Mouse (Mus musculus) frontal cortex, adult 2 months (tissue): ENCODE measurements around the gene Slc7a15. TPM values are rescaled to one million over a fixed set of nuclear protein-coding genes. Genes with fewer than 3 reads are reported as not detected.
"Not testable (repeated sequence)": the region's sequence is repeated elsewhere in the genome, so short reads cannot be mapped to it uniquely, and the experiment has no call there.

Source experiments
- DNase-seq, 2 experiments: peaks; one replicate each; pipeline ENCODE4 v3.0.0; 2022; ENCODE audit warnings: low spot score in 1 of 2; ENCODE audit errors: extremely low spot score in 1 of 2
- polyA plus RNA-seq: library from polyadenylated mRNA; depleted of rRNA; stranded (reverse); fragments of >200 nt; gene quantifications from 2 replicates; pipeline ENCODE4 v1.2.3, GENCODE M21; 2012

Slc7a15 gene
- polyA plus RNA-seq, 1 experiment = not detected

GRCm38 (mm10) chr12:8562213-8562612 lies 36.7 kb downstream of the Slc7a15 start:
- DNase-seq = not testable (repeated sequence)

- DNase-seq = not testable (repeated sequence)
Measured at GRCm38 (mm10) chr12:8559876-8560275, 39.0 kb downstream of the Slc7a15 start.

GRCm38 (mm10) chr12:8556189-8556588 lies 42.7 kb downstream of the Slc7a15 start:
- no peak for DNase-seq

GRCm38 (mm10) chr12:8555419-8555818 lies 43.4 kb downstream of the Slc7a15 start:
- no peak for DNase-seq

GRCm38 (mm10) chr12:8547357-8547756 lies 51.5 kb downstream of the Slc7a15 start:
- DNase-seq = peak; percentile 20 to 86

GRCm38 (mm10) chr12:8546801-8547200 lies 52.1 kb downstream of the Slc7a15 start:
- no peak for DNase-seq

GRCm38 (mm10) chr12:8545066-8545610 lies 53.7 kb downstream of the Slc7a15 start:
- peak; percentile 35 to 68 for DNase-seq

- no peak for DNase-seq
Measured at GRCm38 (mm10) chr12:8542371-8542770, 56.5 kb downstream of the Slc7a15 start.

GRCm38 (mm10) chr12:8539471-8539870 lies 59.4 kb downstream of the Slc7a15 start:
- no peak for DNase-seq

- DNase-seq = no peak
Measured at GRCm38 (mm10) chr12:8537291-8537690, 61.6 kb downstream of the Slc7a15 start.

- no peak for DNase-seq
Measured at GRCm38 (mm10) chr12:8536221-8536965, 62.5 kb downstream of the Slc7a15 start.

- DNase-seq = no peak
Measured at GRCm38 (mm10) chr12:8535596-8535995, 63.3 kb downstream of the Slc7a15 start.

- no peak for DNase-seq
Measured at GRCm38 (mm10) chr12:8534915-8535314, 64.0 kb downstream of the Slc7a15 start.

- DNase-seq = no peak
Measured at GRCm38 (mm10) chr12:8527770-8528169, 71.1 kb downstream of the Slc7a15 start.

GRCm38 (mm10) chr12:8527175-8527574 lies 71.7 kb downstream of the Slc7a15 start:
- DNase-seq = no peak

GRCm38 (mm10) chr12:8524062-8524461 lies 74.8 kb downstream of the Slc7a15 start:
- no peak for DNase-seq

- DNase-seq = no peak
Measured at GRCm38 (mm10) chr12:8522711-8523110, 76.2 kb downstream of the Slc7a15 start.

- DNase-seq = no peak
Measured at GRCm38 (mm10) chr12:8521375-8522047, 77.4 kb downstream of the Slc7a15 start.

- DNase-seq = no peak
Measured at GRCm38 (mm10) chr12:8519431-8520160, 79.3 kb downstream of the Slc7a15 start.

- no peak for DNase-seq
Measured at GRCm38 (mm10) chr12:8511037-8511882, 87.6 kb downstream of the Slc7a15 start.
